Mouse (Mus musculus): ENCODE measurements around the gene 1700008O03Rik.

DNA sequence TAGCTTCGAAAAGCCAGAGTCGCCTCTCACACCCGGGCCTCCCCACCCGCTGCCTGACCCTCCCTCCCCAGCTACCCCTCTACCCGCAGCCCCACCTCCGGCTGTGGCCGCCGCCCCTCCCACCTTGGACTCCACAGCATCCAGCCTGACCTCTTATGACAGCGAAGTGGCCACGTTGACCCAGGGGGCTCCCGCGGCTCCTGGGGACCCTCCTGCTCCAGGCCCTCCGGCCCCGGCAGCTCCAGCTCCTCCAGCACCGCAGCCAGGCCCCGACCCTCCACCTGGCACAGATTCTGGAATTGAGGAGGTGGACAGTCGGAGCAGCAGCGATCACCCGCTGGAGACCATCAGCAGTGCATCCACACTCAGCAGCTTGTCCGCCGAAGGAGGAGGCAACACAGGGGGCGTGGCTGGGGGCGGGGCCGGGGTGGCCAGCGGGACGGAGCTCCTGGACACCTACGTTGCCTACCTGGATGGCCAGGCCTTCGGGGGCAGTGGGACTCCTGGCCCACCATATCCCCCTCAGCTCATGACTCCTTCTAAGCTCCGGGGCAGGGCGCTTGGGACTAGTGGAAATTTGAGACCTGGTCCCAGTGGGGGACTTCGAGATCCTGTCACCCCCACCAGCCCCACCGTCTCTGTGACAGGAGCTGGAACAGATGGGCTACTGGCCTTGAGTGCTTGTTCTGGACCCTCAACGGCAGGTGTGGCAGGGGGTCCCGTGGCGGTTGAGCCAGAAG lies 31.8 kb downstream of the 1700008O03Rik start:
- TF ChIP-seq POLR2A (IDR thresholded peaks at IDR 0.05; ENCODE audit: low read depth, low read length) (no peak), CTCF (IDR thresholded peaks at IDR 0.05; ENCODE audit: borderline replicate concordance, insufficient read depth, low read length) (no peak)
